Mouse (Mus musculus) right cerebral cortex, postnatal 36 days (tissue): ENCODE data around the gene Mga.

Experiments
- DNase-seq, 2 experiments: peaks; one replicate each; pipeline ENCODE4 v3.0.0; 2022; ENCODE audit warnings: low spot score in 2 of 2, mixed read lengths in 1 of 2

The Mga gene

DNA sequence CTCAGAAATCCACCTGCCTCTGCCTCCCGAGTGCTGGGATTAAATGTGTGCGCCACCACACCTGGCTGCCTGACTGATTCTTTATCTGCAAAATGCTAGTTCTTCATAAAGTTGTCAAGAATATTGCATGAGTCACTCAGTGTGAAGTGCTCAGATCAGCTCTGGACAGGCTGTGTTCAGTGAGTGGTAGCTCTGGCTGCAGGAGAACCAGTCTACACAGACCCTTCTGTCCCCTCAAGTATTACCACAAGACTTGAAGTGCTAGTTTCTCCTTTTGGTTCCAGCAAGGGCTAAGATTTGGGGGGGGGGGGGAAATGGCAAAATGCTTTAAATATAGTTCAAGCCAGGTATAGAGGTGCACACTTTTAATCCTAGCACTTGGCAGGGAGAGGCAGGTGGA is 90.4 kb downstream of the Mga start:
- no peak for DNase-seq

DNA sequence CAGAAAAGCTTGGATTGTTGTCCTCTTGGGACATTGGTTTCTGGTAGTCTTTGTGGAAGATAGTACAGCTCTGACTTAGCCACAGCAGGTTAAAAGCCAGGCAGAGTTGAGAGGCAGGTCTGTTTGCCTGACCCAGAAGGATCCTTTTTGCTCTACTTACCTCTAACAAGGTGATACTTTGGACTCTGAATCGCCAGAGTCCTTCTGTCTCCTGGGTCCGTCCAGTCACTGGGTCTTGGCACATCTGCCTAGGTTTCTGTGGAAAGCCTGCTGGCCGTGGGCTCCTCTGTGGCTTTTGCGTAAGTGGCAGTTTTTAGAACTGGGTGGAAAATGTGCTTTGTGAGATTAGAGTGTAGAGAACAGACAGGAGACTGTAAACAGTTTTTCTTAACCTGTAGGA is 91.9 kb downstream of the Mga start:
- no peak for DNase-seq

DNA sequence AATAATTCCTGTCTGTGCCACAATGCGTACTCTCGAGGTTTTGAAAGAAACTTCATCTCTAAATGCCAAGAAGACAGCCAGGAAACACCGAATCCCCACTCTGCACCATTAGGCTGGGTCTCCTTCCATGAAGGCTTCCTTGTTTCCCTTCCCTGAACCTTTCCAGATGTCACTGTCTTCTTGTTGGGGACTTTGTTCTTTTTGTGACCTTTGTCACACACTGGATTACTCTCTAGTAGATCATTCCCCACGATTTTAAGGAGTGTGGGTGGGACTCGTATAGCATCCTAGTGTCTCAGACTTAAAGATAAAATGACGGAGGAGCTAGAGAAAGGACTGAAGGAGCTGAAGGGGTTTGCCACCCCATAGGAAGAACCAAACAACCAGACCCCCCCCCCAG is 93.9 kb downstream of the Mga start:
- no peak for DNase-seq

DNA sequence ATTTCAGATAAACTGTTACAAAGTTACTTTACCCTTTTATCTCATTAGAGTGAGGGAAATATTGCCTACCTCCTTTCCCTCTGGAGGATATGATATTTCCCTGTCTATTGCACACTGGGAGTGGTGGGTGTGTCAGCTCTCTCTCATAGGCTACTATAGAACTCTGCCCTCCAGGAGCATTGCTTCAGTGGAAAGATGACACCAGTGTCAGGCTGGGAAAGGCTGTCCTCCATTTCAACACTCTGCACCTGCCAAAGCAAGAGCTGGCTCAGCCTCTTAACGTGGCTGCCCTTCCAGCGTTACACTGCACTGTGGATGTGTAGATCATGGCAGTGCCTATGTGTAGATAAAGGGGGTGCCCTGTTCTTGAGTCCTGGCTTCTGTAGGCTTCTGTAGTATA is 95.3 kb downstream of the Mga start:
- no peak for DNase-seq

DNA sequence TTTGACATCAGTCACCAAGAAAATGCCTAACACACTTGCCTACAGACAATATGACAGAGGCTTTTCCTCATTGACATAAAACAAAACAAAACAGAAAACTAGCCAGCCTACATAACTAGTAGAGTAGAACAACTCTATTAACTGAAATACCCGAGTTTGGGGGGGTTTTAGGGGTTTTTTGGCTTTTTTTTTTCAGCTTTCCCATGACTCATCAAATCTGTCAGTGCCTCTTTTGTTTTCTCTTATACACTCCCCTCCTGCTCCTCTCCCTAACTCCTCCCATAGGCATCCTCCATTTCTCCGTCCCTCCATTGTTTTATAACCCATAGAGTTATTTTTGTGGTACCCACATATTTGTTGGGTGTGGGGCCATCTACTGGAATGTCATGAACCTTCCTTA is 96.5 kb downstream of the Mga start:
- no peak for DNase-seq

DNA sequence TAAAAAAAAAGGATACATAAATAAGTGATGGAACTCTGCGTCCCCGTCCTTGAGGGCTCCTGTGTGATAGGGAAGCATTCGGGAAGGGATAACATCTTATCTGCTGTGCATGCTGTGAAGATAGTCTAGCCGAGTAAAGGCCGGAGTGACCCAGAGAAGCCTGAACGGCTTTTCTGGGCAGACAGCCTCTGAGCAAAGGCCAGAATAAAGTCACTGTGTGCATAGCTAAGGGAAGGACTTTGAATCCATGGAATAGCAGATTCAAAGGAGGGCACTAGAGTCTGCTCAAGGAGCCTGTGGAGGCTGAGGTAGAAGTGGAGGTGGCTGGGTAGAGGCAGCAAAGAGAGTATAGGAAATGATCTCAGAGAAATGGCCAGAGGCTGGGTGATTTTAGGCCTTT is 97.8 kb downstream of the Mga start:
- no peak for DNase-seq

DNA sequence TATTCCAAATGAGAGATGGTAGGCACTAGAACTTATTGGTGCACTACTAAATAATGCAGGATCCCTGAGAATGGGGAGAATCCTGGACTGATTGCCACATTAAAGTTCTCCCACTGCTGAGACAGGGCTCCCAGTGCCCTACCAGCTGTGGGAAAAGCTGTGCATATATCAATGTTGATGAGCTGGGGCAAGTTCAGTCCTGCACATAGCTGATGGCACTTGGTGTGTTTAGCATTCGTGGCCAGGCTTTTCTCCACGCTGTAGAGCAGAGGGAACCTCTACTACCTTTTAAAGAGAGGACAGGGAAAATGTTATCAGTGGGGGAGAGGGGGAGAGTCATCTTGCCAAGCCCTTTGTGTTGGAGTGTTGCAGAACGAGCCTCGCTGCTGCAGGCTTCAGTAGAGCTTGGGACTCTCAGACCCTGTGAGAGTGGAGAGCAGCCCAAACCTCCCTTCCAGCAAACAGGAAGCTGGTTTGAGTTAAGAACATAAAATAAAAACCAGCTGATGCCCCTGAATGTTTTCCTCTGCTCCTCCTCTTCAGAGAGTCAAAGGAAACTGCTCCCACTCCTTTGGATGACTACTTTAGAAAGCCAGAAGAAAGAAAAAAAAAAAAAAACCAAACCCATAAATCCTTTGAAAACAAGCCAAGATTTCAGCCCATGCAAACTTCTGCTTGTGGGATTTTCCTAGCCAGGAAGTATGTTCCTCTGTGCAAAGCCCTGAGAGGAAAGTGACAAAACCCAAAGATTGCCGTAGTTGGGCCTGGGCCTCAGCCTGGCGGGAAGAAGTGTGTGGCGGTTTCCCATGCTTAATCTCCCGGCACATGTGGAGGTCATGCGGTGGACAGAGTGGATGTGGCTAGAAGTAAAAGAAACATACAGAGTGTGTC is 98.6 kb downstream of the Mga start:
- DNase-seq, result no peak

DNA sequence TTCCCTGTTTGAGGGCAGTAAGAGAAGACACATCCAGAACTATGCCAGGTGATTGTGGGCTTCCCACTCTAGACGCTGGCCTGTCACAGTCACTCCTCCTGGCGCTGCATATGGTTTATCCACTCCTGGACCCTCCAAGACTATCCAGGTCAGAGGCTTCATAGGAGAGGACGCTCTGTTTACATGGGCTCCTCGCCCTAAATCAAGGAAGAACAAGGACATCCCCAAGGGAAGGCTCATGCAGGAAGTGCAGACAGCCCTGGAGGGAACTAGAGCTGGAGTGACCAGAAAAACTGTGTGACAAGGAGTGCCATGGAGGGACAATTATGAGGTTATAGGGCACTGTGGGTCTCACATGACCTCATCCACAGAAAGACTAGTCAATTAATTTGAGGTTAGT is 100.3 kb downstream of the Mga start:
- no peak for DNase-seq

DNA sequence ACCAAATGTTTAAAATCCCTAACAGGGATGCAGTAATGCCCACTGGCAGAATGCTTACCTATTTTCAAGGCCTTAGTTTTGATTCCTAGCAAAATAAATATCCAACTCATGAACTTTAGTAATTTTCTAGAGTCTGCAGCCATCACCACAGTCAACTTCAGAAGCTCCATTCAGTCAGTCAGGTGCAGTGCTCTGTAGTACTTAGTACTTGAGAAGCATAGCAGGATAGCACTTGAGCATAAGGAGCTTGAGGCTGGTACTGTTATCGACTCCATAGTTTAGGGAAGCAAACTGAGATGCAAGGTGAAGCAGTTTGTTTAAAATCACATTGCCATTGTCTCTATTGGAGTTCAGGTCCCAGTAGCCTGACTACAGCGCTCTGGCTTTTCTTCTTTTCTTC is 102.7 kb downstream of the Mga start:
- DNase-seq, result no peak

DNA sequence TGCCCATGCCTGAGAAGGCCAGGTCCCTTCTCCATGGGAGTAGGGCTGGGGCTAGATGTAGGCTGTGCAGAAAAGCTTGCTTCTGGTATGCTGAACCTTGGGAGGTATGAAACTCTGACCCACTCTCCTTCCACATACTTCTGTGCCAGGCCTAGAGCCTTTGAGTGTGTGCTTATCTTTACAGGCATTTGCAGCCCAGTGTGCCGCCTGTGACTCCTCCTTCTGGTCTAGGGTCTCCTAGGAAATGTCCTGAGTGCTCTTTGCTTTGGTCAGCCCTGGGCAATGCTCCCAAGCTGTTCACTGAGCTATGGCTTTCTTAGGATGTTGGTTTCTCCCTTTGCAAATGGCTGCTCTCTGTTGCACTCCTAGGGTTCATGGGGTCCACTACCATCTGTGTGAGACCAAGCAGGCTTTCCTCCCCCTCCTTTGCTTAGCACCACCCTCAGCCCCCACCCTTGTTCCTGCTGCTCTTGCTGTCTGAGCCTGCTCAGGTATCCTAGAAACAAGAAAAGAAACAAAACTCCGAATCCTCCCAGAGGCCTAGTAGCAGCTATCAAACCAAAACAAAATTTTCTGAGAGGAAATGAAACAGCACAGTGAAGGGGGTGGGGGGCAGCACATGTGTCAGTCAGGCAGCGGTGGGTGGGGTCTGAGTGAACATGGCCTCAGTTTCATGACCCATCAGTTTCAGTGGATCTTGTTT is 104.0 kb downstream of the Mga start:
- no peak for DNase-seq

DNA sequence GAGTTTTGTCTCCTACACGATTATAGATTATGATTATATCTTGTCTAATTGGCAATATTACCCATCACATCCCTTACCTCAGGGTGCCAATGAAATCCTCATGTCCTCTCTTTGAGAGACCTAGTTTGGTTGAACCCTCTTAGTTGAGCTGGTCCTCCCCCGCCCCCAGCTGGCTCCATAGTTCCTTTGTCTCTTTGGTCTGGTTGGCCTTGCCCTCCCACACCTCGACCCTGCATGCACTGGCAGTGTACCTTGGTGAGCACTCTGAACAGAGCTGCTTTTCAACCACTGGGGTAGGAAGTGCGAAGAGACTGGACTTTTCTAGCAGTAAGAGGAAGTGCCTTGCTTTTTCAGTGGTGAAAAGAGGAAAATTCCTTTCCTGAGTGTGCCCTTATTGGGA is 104.9 kb downstream of the Mga start:
- DNase-seq, result no peak

DNA sequence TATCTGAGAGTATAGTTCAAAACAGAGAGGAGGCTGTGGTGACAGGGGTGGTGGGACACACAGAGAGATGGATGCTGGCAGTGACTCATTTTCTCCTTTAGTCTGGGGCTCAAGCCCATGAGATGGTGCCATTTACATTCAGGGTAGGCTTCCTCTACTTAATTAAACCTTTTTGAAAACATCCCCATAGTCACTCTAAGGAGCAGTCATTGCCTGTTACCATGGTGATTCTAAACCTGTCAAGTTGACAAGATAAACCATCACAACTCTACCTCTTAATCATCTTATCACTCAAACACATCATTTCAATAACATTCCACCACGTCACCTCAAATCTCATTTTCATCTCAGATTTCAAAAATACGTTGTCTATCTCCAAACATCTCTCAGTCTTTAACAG is 106.9 kb downstream of the Mga start:
- no peak for DNase-seq

DNA sequence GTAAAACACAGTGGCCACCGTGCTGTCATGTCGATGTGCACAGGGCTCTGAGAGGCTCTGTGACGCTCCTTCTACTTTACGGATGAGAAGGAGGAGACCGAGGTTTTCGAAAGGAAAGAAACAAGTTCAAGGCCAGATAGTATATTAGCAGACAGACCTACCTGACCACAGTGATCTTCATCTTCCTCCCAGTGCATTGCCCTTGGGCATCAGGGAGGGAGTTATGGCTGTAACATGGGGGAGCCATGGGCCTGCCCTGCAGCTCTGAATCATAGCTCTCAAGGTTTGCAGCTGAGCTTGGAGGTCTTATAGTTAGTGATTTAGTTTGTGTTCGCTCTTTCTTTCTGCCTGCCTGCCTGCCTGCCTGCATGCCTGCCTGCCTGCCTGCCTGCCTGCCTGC is 109.7 kb downstream of the Mga start:
- DNase-seq, result no peak

DNA sequence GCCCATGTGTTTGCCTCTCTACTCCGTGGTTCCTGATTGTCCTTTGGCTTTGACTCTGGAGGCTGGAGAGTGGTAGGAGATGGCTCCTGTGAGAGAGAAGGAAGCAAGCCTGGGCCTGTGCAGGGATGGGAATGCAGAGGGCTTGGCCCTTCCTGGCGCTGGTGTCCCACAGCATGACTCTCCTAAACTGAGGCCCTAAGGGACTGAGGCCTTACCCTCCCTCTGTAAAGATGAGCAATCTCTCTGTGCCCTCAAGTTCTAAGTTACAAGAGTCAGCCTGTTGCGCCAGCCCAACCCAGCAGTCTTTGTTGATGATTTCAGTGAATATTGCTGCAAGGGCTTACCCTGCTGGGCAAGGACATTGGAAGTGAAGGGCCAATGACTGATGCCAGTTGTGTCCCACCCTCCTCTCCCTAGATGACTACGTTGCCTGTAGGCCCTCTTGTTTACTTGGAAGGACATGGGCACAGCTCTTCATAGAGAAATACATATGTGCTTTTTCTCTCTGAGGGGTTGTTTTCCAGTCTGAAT is 110.7 kb downstream of the Mga start:
- DNase-seq, result no peak

DNA sequence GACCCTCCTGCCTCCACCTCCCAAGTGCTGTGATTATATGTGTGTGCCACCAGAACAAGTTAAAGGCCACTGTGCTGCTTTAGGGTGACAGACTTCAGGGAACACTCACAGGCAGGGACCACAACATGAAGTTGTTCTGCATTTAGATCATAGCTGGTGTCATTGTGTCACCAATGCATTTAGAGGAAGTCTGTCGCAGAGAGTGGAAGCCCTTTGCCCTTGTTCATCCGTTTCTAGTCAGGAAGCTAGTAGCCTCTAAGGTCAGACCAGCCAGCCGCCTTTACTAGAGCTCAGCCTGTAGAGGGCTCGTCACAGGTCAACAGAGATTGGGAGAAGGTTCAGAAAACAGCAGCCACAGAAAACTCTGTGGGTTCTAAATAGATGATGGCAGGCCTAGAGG is 111.6 kb downstream of the Mga start:
- DNase-seq, result no peak

DNA sequence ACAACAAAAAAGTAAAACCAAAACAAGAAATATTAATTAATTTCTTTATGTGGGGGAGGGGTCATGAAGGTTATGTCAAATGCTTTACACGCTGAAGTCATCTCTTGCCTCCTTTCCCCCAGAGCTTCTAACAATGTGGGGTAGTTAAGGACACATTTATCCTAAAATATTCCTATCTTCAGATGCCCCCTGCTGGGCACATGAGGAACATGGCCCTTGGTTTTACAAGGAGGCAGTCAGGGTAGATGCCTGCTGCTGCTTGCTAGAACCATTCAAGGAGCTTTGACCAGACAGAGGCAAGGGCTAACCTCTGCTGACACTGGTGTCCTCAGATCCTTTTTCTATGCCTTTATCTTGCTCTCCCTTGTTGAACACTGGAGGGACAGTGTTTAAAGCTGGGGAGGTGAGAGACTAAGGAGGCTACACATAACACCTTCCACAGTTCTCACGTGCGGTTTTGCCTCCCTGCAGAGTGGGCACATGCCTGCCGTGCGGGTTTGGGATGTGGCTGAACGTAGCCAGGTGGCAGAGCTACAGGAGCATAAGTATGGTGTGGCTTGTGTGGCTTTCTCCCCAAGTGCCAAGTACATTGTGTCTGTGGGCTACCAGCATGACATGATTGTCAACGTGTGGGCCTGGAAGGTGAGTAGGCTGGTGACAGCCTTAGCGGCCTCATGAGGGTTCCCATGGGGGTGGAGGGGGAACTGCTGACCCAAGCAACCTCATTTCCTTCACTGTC is 114.6 kb downstream of the Mga start:
- no peak for DNase-seq

DNA sequence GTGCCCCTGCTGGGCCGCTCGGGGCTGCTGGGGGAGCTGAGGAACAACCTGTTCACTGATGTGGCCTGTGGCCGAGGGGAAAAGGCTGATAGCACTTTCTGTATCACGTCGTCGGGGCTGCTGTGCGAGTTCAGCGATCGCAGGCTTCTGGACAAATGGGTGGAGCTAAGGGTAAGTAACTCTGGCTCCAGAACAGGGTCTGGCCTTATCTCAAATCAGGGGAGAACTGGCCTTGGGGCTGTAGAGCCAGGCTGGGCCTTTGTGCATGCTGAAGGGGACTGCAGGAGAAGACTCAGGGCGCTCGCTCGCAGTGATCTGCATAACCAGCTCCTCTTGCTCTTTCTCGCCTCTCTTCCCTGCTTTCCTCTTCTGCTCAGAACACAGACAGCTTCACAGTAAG is 115.9 kb downstream of the Mga start:
- no peak for DNase-seq

DNA sequence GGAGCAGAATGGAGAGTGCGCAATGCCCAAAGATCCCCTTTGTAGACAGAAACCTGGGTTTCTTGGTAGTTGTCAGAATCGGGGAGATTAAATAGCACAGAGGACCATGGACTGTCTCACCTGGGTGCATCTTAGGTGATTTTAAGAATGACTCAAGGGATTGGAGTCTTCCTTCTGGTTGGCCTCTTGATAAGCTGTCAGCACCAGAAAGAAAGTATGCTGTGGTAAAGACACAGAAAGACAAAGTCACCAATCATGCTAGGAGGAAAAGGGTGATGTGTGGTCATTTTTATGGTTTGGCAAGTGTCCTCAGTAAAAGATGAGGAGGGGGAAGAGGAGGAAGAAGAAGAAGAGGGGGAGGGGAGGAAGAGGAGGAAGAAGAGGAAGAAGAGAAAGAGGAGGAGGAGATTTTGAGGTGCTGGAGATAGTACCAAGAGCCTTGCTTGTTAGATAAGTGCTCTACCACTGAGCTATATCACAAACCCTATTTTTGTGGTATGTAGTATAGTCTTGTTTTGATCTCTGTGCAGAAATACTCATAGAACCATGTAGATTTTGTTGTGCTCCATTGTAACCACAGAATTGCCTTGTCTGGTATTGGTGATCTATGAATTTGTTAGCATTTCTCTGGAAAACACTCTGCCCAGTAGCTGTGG is 116.9 kb downstream of the Mga start:
- no peak for DNase-seq

DNA sequence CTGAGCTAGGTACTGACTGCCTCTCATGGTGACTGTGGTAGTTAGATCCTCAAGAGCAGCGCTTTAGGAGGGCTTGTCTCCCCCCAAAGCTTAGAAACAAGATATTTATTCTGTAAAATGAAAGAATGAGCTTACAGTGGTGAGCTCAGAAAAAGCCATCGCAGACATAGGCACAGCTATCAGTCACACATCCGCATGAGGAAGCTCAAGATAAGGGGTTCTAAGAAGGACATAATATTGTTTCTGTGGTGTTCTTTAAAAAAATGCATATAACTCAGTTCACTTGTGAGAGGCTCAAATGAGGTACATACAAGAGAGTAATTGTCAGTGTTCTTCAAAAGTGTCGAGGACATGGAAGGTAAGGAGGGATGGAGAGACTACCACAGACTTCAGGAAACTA is 118.9 kb downstream of the Mga start:
- no peak for DNase-seq

DNA sequence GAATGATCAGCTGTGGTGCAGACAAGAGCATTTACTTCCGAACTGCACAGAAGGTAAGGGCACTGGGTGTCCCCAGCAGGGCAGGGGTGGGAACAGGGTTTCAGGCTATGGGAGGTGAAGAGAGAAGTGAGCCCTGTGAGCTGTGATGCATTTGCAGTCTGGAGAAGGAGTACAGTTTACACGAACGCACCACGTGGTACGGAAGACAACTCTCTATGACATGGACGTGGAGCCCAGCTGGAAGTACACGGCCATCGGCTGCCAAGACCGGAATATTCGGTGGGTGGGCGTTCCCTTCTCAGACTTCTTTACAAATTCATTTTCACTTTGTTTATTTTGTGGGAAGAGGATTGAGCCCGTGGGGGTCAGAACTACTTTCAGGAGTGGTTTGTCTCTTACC is 120.6 kb downstream of the Mga start:
- DNase-seq, result no peak
